Mouse (Mus musculus): Measurements from ENCODE around the gene Mylk3.
A peak's percentile ranks its signal among the peaks of the same experiment; 100 is the strongest.

The Mylk3 gene

GRCm38 (mm10) chr8:85311743-85312142 lies 74.4 kb downstream of the Mylk3 start:
- DNase-seq, result peak; percentile 36

DNA sequence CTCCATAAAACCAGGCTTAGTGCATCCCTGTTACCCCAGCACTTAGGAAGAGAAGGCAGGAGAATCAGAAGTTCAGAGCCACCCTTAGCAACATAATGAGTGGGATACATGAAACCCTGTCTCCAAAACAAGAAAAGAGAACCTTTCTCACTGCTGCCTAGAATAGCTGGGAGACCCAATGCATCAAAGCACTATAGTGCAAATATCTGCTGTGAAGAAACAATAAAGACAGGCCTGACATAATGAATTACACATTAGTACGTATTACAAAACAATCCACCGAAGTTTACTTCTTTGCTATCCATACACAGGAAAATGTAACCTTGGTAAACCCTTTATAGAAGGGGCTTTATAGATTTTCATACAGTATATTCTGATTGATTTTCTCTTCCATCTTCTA lies 77.6 kb downstream of the Mylk3 start:
- no peak for DNase-seq

DNA sequence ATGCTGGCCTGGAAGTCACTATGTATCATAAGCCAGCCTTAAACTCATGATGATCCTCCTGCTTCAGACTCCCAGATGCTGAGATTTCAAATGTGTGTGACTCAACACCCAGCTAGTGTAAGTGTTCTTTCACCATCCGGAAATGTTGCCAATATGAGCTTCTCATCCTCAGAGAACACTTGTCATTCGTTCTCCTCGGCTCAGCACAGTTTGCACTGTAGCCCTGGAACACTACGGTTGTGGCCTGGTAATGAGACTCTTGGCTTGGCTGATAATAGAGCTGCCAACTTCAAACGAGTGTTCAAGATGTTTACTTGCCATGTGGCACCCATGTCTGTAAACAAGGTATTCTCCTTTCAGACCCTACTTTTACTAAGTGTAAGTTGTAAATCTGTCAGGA lies 82.6 kb downstream of the Mylk3 start:
- DNase-seq, result no peak

DNA sequence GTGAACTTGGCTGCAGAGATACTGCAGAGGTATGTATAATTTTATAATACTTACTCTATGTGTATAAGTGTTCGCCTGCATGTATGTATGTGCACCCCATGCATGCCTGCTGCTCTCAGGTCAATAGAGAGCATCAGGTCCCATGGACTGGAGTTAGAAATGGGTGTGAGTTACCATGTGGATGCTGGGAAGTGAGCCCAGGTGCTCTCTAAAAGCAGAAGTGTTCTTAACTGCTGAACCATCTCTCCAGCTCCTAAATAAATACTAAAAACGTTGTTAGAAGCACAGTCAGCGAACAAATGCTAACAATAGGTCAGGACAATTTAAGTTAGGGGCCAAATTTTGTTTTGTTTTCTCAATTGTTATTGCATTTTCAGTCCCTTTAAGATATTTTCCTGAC lies 83.2 kb downstream of the Mylk3 start:
- DNase-seq, result no peak

- no peak for DNase-seq
These were observed 84.2 kb downstream of the Mylk3 start for GRCm38 (mm10) chr8:85301941-85302340.

- peak; percentile 98 for DNase-seq
These were observed 86.6 kb downstream of the Mylk3 start, which contains the start of the genes Orc6 and Vps35 for GRCm38 (mm10) chr8:85299434-85300077. Orc6 (plus strand) TSS chr8:85299632. Vps35 (minus strand) TSS chr8:85299802.

DNA sequence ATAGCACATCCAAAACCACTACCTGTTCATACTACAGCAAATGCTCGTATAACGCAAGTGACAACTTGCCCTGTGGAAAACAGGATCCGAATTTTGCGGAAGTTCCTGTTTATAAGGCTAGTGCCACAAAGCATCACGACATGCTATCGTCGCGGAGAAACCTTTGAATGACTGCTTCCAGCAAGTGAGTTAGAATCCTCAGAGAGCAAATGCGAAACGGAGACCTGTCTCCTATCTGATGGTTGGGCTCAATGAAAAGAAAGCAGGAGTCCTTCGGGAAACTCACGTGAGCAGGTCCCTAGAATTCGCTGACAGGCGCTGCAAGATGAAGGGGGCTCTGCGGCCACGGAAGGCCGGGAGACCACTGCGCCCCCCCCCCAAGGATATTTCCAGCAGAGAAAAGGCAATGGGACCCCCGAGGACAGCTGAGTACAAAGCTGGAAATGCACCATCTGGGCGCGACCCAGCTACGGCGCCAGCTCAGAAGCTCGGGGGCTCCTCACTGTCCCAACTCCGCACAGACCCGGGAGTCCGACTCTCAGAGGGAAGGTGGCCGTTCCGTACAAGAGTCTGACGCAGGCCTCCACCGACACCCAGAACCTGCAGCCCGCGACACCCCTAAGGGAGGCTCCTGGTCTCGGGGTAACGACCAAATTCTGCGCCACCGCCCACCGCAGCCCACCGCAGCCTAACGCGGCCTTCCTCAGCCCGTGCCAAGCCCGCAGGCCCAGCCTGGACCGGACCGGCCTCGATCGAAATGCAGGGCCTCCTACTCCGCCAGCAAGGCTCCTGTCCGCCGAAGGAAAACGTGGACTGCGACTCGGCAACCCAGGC lies 87.3 kb downstream of the Mylk3 start:
- DNase-seq, result no peak

- no peak for DNase-seq
These were observed 99.3 kb downstream of the Mylk3 start for GRCm38 (mm10) chr8:85286846-85287245.

Measured in retina, postnatal 1 day (tissue).